Mouse (Mus musculus) limb, embryonic 12.5 days (tissue): ENCODE measurements around the gene Agtrap. TPM values are rescaled to one million over a fixed set of nuclear protein-coding genes. Genes with fewer than 3 reads are reported as not detected.

ENCODE experiments used
- ATAC-seq: fragments of 200-750 bp; cut with Nextera tagmentation; 2 replicates; pipeline ENCODE4 v1.8.0; 2017; ENCODE audit warnings: low read depth, moderate TSS enrichment; ENCODE audit not compliant: insufficient number of reproducible peaks, insufficient read depth, low FRiP score, low TSS enrichment
- H3K27ac ChIP-seq: fragments of 300-500 bp; sonication (generic); 2 replicates; pipeline ENCODE4 v1.5.1; 2016; ENCODE audit warnings: mild to moderate bottlenecking, moderate library complexity
- H3K27me3 ChIP-seq: fragments of 300-500 bp; sonication (generic); 2 replicates; pipeline ENCODE4 v1.6.1; 2016; ENCODE audit warnings: mild to moderate bottlenecking, moderate library complexity
- H3K36me3 ChIP-seq: fragments of 300-500 bp; sonication (generic); 2 replicates; pipeline ENCODE4 v1.6.1; 2016; ENCODE audit warnings: mild to moderate bottlenecking, moderate library complexity
- H3K4me1 ChIP-seq: fragments of 300-500 bp; sonication (generic); replicated peaks from 2 replicates; pipeline ENCODE4 v1.6.1; 2016
- H3K4me2 ChIP-seq: fragments of 300-500 bp; sonication (generic); 2 replicates; pipeline ENCODE4 v1.6.1; 2016; ENCODE audit warnings: mild to moderate bottlenecking, moderate library complexity
- H3K4me3 ChIP-seq: fragments of 300-500 bp; sonication (generic); replicated peaks from 2 replicates; pipeline ENCODE4 v1.5.1; 2016; ENCODE audit warnings: mild to moderate bottlenecking
- H3K9ac ChIP-seq: fragments of 300-500 bp; sonication (generic); replicated peaks from 2 replicates; pipeline ENCODE4 v1.6.1; 2016; ENCODE audit warnings: mild to moderate bottlenecking, moderate library complexity
- H3K9me3 ChIP-seq: fragments of 300-500 bp; sonication (generic); 2 replicates; pipeline ENCODE4 v1.6.1; 2016; ENCODE audit warnings: mild to moderate bottlenecking, moderate library complexity
- WGBS: fragments of 180-500 bp; shearing (Covaris S2); methylation state at CpG from one replicate; pipeline ENCODE4 v1.1.7; 2016; 5-methylcytosine and 5-hydroxymethylcytosine counted together
- polyA plus RNA-seq: library from polyadenylated mRNA; unstranded; fragments of >200 nt; fragmentation: Nextera tagmentation; extraction: Ambion mirVana; gene quantifications from 2 replicates; pipeline ENCODE4 v1.2.1, GENCODE M21; 2016

Gene Agtrap
- polyA plus RNA-seq, 1 experiment from 2014 or later: 12.0 TPM

- no peaks in the 10 kb centered on the region for H3K9me3 ChIP-seq
- peaks cover 18% of the 10 kb centered on the region; the same call in 1 of the 2 replicates for H3K36me3 ChIP-seq
- H3K4me3 ChIP-seq: no peak overlapping the region
- 53% methylated on average over 10 of the region's 10 CpGs for WGBS
- H3K4me2 ChIP-seq: no peak overlapping the region
- ATAC-seq: no peak
- no peak overlapping the region for H3K9ac ChIP-seq
- peaks cover 43% of the 10 kb centered on the region for H3K4me1 ChIP-seq
- no peak overlapping the region for H3K27ac ChIP-seq
- no peaks in the 10 kb centered on the region for H3K27me3 ChIP-seq
These were observed 2.5 kb downstream of the Agtrap start for GRCm38 (mm10) chr4:148085131-148085906.

GRCm38 (mm10) chr4:148084261-148084714 lies 3.5 kb downstream of the Agtrap start:
- Histone ChIP-seq H3K4me1 (peaks cover 43% of the 10 kb centered on the region), H3K36me3 (peaks cover 28% of the 10 kb centered on the region; the same call in 1 of the 2 replicates), H3K9me3 (no peaks in the 10 kb centered on the region), H3K4me3 (no peak overlapping the region), H3K4me2 (no peak overlapping the region), H3K27me3 (no peaks in the 10 kb centered on the region), H3K27ac (no peak overlapping the region), H3K9ac (0 out of 2 replicates have a peak overlapping the region, but pooled peaks have one; percentile 5)
- ATAC-seq: no peak
- WGBS: 10% methylated on average over 8 of the region's 8 CpGs

- 0 out of 2 replicates have a peak, but pooled peaks have one; percentile 12 for ATAC-seq
- no peaks in the 10 kb centered on the region for H3K27me3 ChIP-seq
- 48% methylated on average over 21 of the region's 21 CpGs for WGBS
- H3K9ac ChIP-seq: peak overlapping the region; percentile 5; the same call in 1 of the 2 replicates
- no peaks in the 10 kb centered on the region for H3K9me3 ChIP-seq
- H3K4me3 ChIP-seq: no peak overlapping the region
- peaks cover 28% of the 10 kb centered on the region; the same call in 1 of the 2 replicates for H3K36me3 ChIP-seq
- no peak overlapping the region for H3K4me2 ChIP-seq
- H3K4me1 ChIP-seq: peaks cover 43% of the 10 kb centered on the region
- H3K27ac ChIP-seq: peak overlapping the region; percentile 53; the same call in 1 of the 2 replicates
These were observed 4.5 kb downstream of the Agtrap start for GRCm38 (mm10) chr4:148083176-148083899.

GRCm38 (mm10) chr4:148082257-148083044 lies 5.4 kb downstream of the Agtrap start:
- Histone ChIP-seq H3K9me3 (no peaks in the 10 kb centered on the region), H3K27ac (no peak overlapping the region), H3K4me3 (no peak overlapping the region), H3K4me2 (no peak overlapping the region), H3K4me1 (peaks cover 38% of the 10 kb centered on the region), H3K27me3 (no peaks in the 10 kb centered on the region), H3K36me3 (peaks cover 28% of the 10 kb centered on the region; the same call in 1 of the 2 replicates), H3K9ac (no peak overlapping the region)
- no peak for ATAC-seq
- 52% methylated on average over 12 of the region's 12 CpGs for WGBS

GRCm38 (mm10) chr4:148081201-148081600 lies 6.6 kb downstream of the Agtrap start:
- H3K36me3 ChIP-seq: peaks cover 28% of the 10 kb centered on the region; the same call in 1 of the 2 replicates
- no peak overlapping the region for H3K4me2 ChIP-seq
- H3K4me3 ChIP-seq: no peak overlapping the region
- no peak overlapping the region for H3K27ac ChIP-seq
- WGBS: 89% methylated on average over 10 of the region's 10 CpGs
- no peaks in the 10 kb centered on the region for H3K9me3 ChIP-seq
- H3K9ac ChIP-seq: no peak overlapping the region
- H3K4me1 ChIP-seq: peaks cover 29% of the 10 kb centered on the region
- no peak for ATAC-seq
- no peaks in the 10 kb centered on the region for H3K27me3 ChIP-seq

- 88% methylated on average over 1 of the region's 1 CpGs for WGBS
- Histone ChIP-seq H3K4me1 (peaks cover 26% of the 10 kb centered on the region), H3K27ac (no peak overlapping the region), H3K4me3 (no peak overlapping the region), H3K9me3 (no peaks in the 10 kb centered on the region), H3K36me3 (peaks cover 28% of the 10 kb centered on the region; the same call in 1 of the 2 replicates), H3K9ac (no peak overlapping the region), H3K4me2 (no peak overlapping the region), H3K27me3 (no peaks in the 10 kb centered on the region)
- no peak for ATAC-seq
These were observed 7.2 kb downstream of the Agtrap start for GRCm38 (mm10) chr4:148080597-148080973.

- H3K4me2 ChIP-seq: no peak overlapping the region
- no peaks in the 10 kb centered on the region for H3K9me3 ChIP-seq
- no peaks in the 10 kb centered on the region for H3K27me3 ChIP-seq
- peaks cover 21% of the 10 kb centered on the region for H3K4me1 ChIP-seq
- ATAC-seq: no peak
- no peak overlapping the region for H3K9ac ChIP-seq
- no peak overlapping the region for H3K27ac ChIP-seq
- peaks cover 28% of the 10 kb centered on the region; the same call in 1 of the 2 replicates for H3K36me3 ChIP-seq
- 89% methylated on average over 8 of the region's 8 CpGs for WGBS
- no peak overlapping the region for H3K4me3 ChIP-seq
These were observed 7.8 kb downstream of the Agtrap start for GRCm38 (mm10) chr4:148079944-148080596.

- no peak for ATAC-seq
- Histone ChIP-seq H3K27me3 (no peaks in the 10 kb centered on the region), H3K4me2 (no peak overlapping the region), H3K27ac (no peak overlapping the region), H3K36me3 (peaks cover 28% of the 10 kb centered on the region; the same call in 1 of the 2 replicates), H3K9ac (no peak overlapping the region), H3K4me1 (peaks cover 16% of the 10 kb centered on the region), H3K9me3 (no peaks in the 10 kb centered on the region), H3K4me3 (no peak overlapping the region)
- WGBS: 63% methylated on average over 6 of the region's 6 CpGs
These were observed 8.6 kb downstream of the Agtrap start for GRCm38 (mm10) chr4:148079212-148079611.

GRCm38 (mm10) chr4:148075881-148076280 lies 11.9 kb downstream of the Agtrap start:
- 90% methylated on average over 6 of the region's 6 CpGs for WGBS
- H3K4me3 ChIP-seq: no peak overlapping the region
- H3K4me1 ChIP-seq: peaks cover 7% of the 10 kb centered on the region
- H3K4me2 ChIP-seq: no peak overlapping the region
- H3K27ac ChIP-seq: no peak overlapping the region
- H3K36me3 ChIP-seq: peaks cover 16% of the 10 kb centered on the region; the same call in 1 of the 2 replicates
- no peak for ATAC-seq
- H3K27me3 ChIP-seq: no peaks in the 10 kb centered on the region
- H3K9me3 ChIP-seq: no peaks in the 10 kb centered on the region
- H3K9ac ChIP-seq: no peak overlapping the region

- Histone ChIP-seq H3K4me2 (peak overlapping the region; percentile 53), H3K9me3 (no peaks in the 10 kb centered on the region), H3K9ac (no peak overlapping the region), H3K27ac (no peak overlapping the region), H3K4me3 (peak overlapping the region; percentile 33), H3K27me3 (no peaks in the 10 kb centered on the region), H3K4me1 (peaks cover 11% of the 10 kb centered on the region), H3K36me3 (peaks cover 10% of the 10 kb centered on the region; the same call in 1 of the 2 replicates)
- WGBS: 35% methylated on average over 21 of the region's 21 CpGs
- 0 out of 2 replicates have a peak, but pooled peaks have one; percentile 17 for ATAC-seq
These were observed 12.6 kb downstream of the Agtrap start for GRCm38 (mm10) chr4:148075259-148075658.
